Mouse (Mus musculus) liver, adult 2 months (tissue): Measurements from ENCODE around the gene Olfr134.
"Not testable (repeated sequence)": the region's sequence is repeated elsewhere in the genome, so short reads cannot be mapped to it uniquely, and the experiment has no call there.

Experiments used
- CTCF ChIP-seq: fragments of 200-500 bp; IDR thresholded peaks from 2 replicates; pipeline ENCODE4 v1.5.1; 2011; ENCODE audit warnings: low read depth, low read length, control low read depth
- POLR2A ChIP-seq: fragments of 200-500 bp; IDR thresholded peaks from 2 replicates; pipeline ENCODE4 v1.6.1; 2011; ENCODE audit warnings: low read length, control low read depth; ENCODE audit not compliant: insufficient read depth; ENCODE audit errors: extremely low read depth

- TF ChIP-seq CTCF, POLR2A: not testable (repeated sequence)
These were observed 45.8 kb upstream of the Olfr134 start for GRCm38 (mm10) chr17:38125371-38125770.
